9 mouse cellular contexts compared by ENCODE assay signal in genomic region chr3:101596686-101597085, GRCm38 (mm10). TPM values are rescaled to one million over a fixed set of nuclear protein-coding genes. Genes with fewer than 3 reads are reported as not detected.
A peak's percentile ranks its signal among the peaks of the same experiment; 100 is the strongest.
DNase-seq lines count a peak whose midpoint lies in the region; ATAC-seq and TF ChIP-seq lines count a peak whose summit lies in the region.
"Had no signal": no experiment of that assay in that cellular context is flagged by ENCODE, and none has a peak within 500 bp of the region (broad histone marks: within the 10 kb centered on the region; RNA-seq: fewer than 3 reads in every experiment).

No protein-coding gene starts in this region.

- TF ChIP-seq EP300 in heart, postnatal 0 days (IDR thresholded peaks at IDR 0.05; ENCODE audit: low read depth) = no peak

- TF ChIP-seq CTCF in heart, postnatal 0 days (IDR thresholded peaks at IDR 0.05; ENCODE audit: low read depth) = no peak

- no peak overlapping the region for H3K9ac ChIP-seq in midbrain, embryonic 11.5 days (ENCODE audit: low read length)
- no peak overlapping the region for H3K9ac ChIP-seq in midbrain, embryonic 15.5 days
- H3K9ac ChIP-seq in heart, postnatal 0 days (replicated peaks; ENCODE audit: low read depth, low read length) = no peak overlapping the region; the same call in 1 of the 2 replicates
- no peak overlapping the region; the same call in 1 of the 2 replicates for H3K9ac ChIP-seq in neural tube, embryonic 15.5 days (replicated peaks)

- H3K36me3 ChIP-seq in midbrain, embryonic 11.5 days (ENCODE audit: control insufficient read depth, insufficient read depth, low read length) = peaks cover under 1% of the 10 kb centered on the region; the same call in 1 of the 2 replicates
- H3K36me3 ChIP-seq in midbrain, embryonic 15.5 days (replicated peaks) = peaks cover 7% of the 10 kb centered on the region
- peaks cover 35% of the 10 kb centered on the region for H3K36me3 ChIP-seq in heart, postnatal 0 days (replicated peaks; ENCODE audit: control insufficient read depth, insufficient read depth, low read length)
- H3K36me3 ChIP-seq in neural tube, embryonic 15.5 days = peaks cover 22% of the 10 kb centered on the region

- H3K4me2 ChIP-seq in midbrain, embryonic 11.5 days = no peak overlapping the region
- no peak overlapping the region for H3K4me2 ChIP-seq in midbrain, embryonic 15.5 days
- H3K4me2 ChIP-seq in heart, postnatal 0 days (ENCODE audit: low read depth, low read length) = peak overlapping the region; percentile 85
- H3K4me2 ChIP-seq in neural tube, embryonic 15.5 days = peak overlapping the region; percentile 5

- no peaks in the 10 kb centered on the region for H3K27me3 ChIP-seq in midbrain, embryonic 11.5 days (ENCODE audit: control insufficient read depth, insufficient read depth, low read length)
- H3K27me3 ChIP-seq in midbrain, embryonic 15.5 days (replicated peaks) = no peaks in the 10 kb centered on the region
- H3K27me3 ChIP-seq in heart, postnatal 0 days (ENCODE audit: control insufficient read depth, insufficient read depth, low read length) = no peaks in the 10 kb centered on the region
- H3K27me3 ChIP-seq in neural tube, embryonic 15.5 days (replicated peaks) = no peaks in the 10 kb centered on the region
- H3K27me3 ChIP-seq: megakaryocyte, embryonic 14.5 days had no signal

- H3K9me3 ChIP-seq in midbrain, embryonic 11.5 days (ENCODE audit: control insufficient read depth, low read length) = no peaks in the 10 kb centered on the region
- H3K9me3 ChIP-seq in midbrain, embryonic 15.5 days = no peaks in the 10 kb centered on the region
- no peaks in the 10 kb centered on the region for H3K9me3 ChIP-seq in heart, postnatal 0 days (replicated peaks; ENCODE audit: control insufficient read depth, low read length)
- no peaks in the 10 kb centered on the region for H3K9me3 ChIP-seq in neural tube, embryonic 15.5 days (replicated peaks)
- H3K9me3 ChIP-seq: megakaryocyte, embryonic 14.5 days had no signal

- ATAC-seq in midbrain, embryonic 11.5 days (ENCODE audit: low FRiP score) = no peak
- no peak for ATAC-seq in midbrain, embryonic 15.5 days (replicated peaks)
- ATAC-seq in heart, postnatal 0 days (ENCODE audit: insufficient read depth, low read depth) = peak; percentile 9; the same call in 1 of the 2 replicates
- no peak for ATAC-seq in neural tube, embryonic 15.5 days (ENCODE audit: low FRiP score)

- WGBS in midbrain, embryonic 11.5 days = 70% methylated on average over 8 of the region's 8 CpGs
- WGBS in midbrain, embryonic 15.5 days = 50% methylated on average over 8 of the region's 8 CpGs
- 11% methylated on average over 8 of the region's 8 CpGs for WGBS in heart, postnatal 0 days
- WGBS in neural tube, embryonic 15.5 days = 38% methylated on average over 8 of the region's 8 CpGs

- no peak overlapping the region for H3K4me3 ChIP-seq in midbrain, embryonic 11.5 days (ENCODE audit: low read depth, low read length)
- no peak overlapping the region for H3K4me3 ChIP-seq in midbrain, embryonic 15.5 days
- 0 out of 2 replicates have a peak overlapping the region, but pooled peaks have one; percentile 7 for H3K4me3 ChIP-seq in heart, postnatal 0 days (ENCODE audit: low read depth, low read length)
- no peak overlapping the region for H3K4me3 ChIP-seq in neural tube, embryonic 15.5 days (replicated peaks)
- H3K4me3 ChIP-seq: megakaryocyte, embryonic 14.5 days had no signal

- peak; percentile 82 to 83 for DNase-seq in cerebellum, postnatal 10 days
- no peak for DNase-seq in cerebellum, adult 8-10 months
- peak; percentile 61 for DNase-seq in midbrain, embryonic 11.5 days (ENCODE audit: low spot score, missing footprints)
- DNase-seq in heart, postnatal 0 days (ENCODE audit: low spot score) = peak; percentile 77
- no peak for DNase-seq in frontal cortex, adult 2 months (ENCODE audit: extremely low spot score in 1 of 2, low spot score in 1 of 2)
- no peak for DNase-seq in embryo, embryonic 11 days

- peaks cover 28% of the 10 kb centered on the region for H3K4me1 ChIP-seq in midbrain, embryonic 11.5 days (ENCODE audit: control insufficient read depth, insufficient read depth, low read length)
- H3K4me1 ChIP-seq in midbrain, embryonic 15.5 days = peaks cover 66% of the 10 kb centered on the region
- H3K4me1 ChIP-seq in heart, postnatal 0 days (ENCODE audit: control insufficient read depth, insufficient read depth) = peaks cover 67% of the 10 kb centered on the region
- peaks cover 64% of the 10 kb centered on the region for H3K4me1 ChIP-seq in neural tube, embryonic 15.5 days

- H3K27ac ChIP-seq in midbrain, embryonic 11.5 days (ENCODE audit: low read depth, low read length) = no peak overlapping the region
- no peak overlapping the region for H3K27ac ChIP-seq in midbrain, embryonic 15.5 days
- peak overlapping the region; percentile 100 for H3K27ac ChIP-seq in heart, postnatal 0 days (ENCODE audit: low read depth)
- peak overlapping the region; percentile 51 for H3K27ac ChIP-seq in neural tube, embryonic 15.5 days (replicated peaks)

RNA-seq across cellular contexts. Expression of gene Atp1a1, which starts 7.8 kb away (rescaled TPM):
- polyA plus RNA-seq in midbrain, embryonic 11.5 days (2014; fragmentation: Nextera tagmentation; extraction: Ambion mirVana) = 81.3 and 87.0 TPM in 2 replicates
- polyA plus RNA-seq in midbrain, embryonic 15.5 days (2015; fragmentation: Nextera tagmentation; extraction: Ambion mirVana) = 57.1 and 58.8 TPM in 2 replicates
- 914 and 1,212 TPM in 2 replicates for total RNA-seq in heart, postnatal 0 days (2014; rRNA removed; ENCODE audit: low replicate concordance)
- polyA plus RNA-seq in heart, postnatal 0 days (2015; fragmentation: Nextera tagmentation; extraction: Ambion mirVana) = 227 and 257 TPM in 2 replicates
- 77.2 and 88.7 TPM in 2 replicates for polyA plus RNA-seq in neural tube, embryonic 15.5 days (2015; fragmentation: Nextera tagmentation; extraction: Ambion mirVana)
- 503 and 558 TPM in 2 replicates for polyA plus RNA-seq in frontal cortex, adult 2 months (2012; rRNA removed)

Comparison
In these comparisons a context has a peak if more than half of its experiments do, and no peak if none do; other contexts are left out.
1. DNase-seq: peak in cerebellum, postnatal 10 days (2 of 2), midbrain, embryonic 11.5 days (single experiment) and heart, postnatal 0 days (single experiment); none in cerebellum, adult 8-10 months (single experiment), frontal cortex, adult 2 months (0 of 2) and embryo, embryonic 11 days (single experiment).
2. H3K27ac ChIP-seq: peak in heart, postnatal 0 days (single experiment) and neural tube, embryonic 15.5 days (single experiment); none in midbrain, embryonic 11.5 days (single experiment) and midbrain, embryonic 15.5 days (single experiment).
3. H3K4me2 ChIP-seq: peak in heart, postnatal 0 days (single experiment) and neural tube, embryonic 15.5 days (single experiment); none in midbrain, embryonic 11.5 days (single experiment) and midbrain, embryonic 15.5 days (single experiment).